Mouse (Mus musculus) CD4-positive, CD25-positive, alpha-beta regulatory T cell, adult 2 months (primary cell): ENCODE measurements at regions not wholly inside any gene's neighbourhood (a gene's known extent, or its start where the extent isn't known, plus 50 kb on each side); places are given as distances from the start of the nearest gene placed in this dataset.
A peak's percentile ranks its signal among the peaks of the same experiment; 100 is the strongest.

ENCODE experiments used
- DNase-seq: peaks from one replicate; pipeline ENCODE4 v3.0.0-alpha.2; 2012; ENCODE audit warnings: low read depth, low spot score

DNA sequence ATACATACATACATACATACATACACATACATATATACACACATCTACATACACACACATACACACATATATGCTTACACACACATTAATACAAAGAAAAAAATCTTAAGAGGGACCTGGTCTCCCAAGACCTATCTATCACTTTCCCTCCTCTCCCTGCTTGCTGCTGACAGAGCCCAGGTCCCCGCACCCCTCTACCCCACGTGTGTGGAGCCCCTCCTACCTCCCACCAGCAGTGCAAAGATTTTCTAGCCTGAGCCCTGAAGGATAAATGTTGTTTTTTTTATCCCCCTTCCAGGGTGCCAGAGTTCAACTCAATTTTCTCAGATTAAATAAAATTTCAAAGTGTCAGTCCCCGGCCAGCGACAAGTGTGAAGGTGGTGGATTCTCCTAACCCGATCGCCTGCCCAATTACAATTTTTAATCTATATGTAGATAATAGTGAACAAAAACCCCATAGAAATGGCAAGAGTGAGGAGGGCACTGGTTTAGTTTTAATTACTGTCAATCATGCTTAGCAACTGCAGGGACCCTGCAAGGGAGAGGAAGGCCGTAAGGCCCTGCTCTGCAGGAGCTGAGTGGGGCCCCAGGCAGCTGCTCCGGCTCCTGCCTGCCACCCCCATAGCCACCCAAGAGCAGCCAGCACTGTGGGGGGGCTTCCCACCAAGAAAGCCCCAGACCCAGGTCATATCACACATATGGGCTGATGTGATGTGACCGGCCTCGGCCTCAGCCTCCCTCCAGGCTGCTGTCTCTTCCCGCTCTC lies 85.7 kb downstream of the Cryba4 start:
- DNase-seq: no peak

GRCm38 (mm10) chr5:112167790-112168189 lies 84.5 kb downstream of the Cryba4 start:
- no peak for DNase-seq

GRCm38 (mm10) chr5:112171325-112171724 lies 81.0 kb downstream of the Cryba4 start:
- no peak for DNase-seq

- DNase-seq: peak; percentile 65
Observed at GRCm38 (mm10) chr5:112179213-112180057, 72.9 kb downstream of the Cryba4 start.

DNA sequence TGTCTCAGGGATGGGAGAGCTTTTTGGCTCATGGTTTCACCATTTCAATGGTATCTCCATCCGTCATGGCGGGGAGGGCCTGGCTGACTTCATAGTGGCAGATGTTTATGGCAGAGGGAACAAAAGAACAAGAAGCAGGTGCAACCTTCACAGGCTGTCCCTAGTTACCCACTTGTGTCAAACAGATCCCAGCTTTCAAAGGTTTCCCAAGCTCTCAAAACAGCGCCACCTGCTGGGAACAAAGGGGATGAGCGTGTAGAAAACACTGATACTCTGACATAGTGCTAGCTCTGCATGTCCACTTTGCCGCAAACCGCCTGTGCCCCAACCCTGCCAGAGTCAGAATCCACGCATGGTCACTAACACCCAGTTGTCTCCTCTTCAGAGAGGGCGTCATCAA lies 69.5 kb downstream of the Cryba4 start:
- peak; percentile 35 for DNase-seq

GRCm38 (mm10) chr5:112195667-112196066 lies 56.7 kb downstream of the Cryba4 start:
- no peak for DNase-seq
